Mouse (Mus musculus) liver, embryonic 14.5 days (tissue): ENCODE measurements around the gene Cul4b. TPM values are rescaled to one million over a fixed set of nuclear protein-coding genes. Genes with fewer than 3 reads are reported as not detected.
A peak's percentile ranks its signal among the peaks of the same experiment; 100 is the strongest.

ENCODE experiments used
- ATAC-seq: fragments of 200-750 bp; cut with Nextera tagmentation; 2 replicates; pipeline ENCODE4 v1.8.0; 2017; ENCODE audit warnings: moderate number of reproducible peaks, mild to moderate bottlenecking, moderate library complexity; ENCODE audit not compliant: insufficient read depth
- DNase-seq, 3 experiments: peaks; one replicate each; pipeline ENCODE4 v3.0.0-alpha.2; 2012 to 2013; ENCODE audit warnings: low read depth in 3 of 3, low spot score in 3 of 3
- H3K27ac ChIP-seq: fragments of 300-500 bp; sonication (generic); 2 replicates; pipeline ENCODE4 v1.5.1; 2014; ENCODE audit warnings: moderate library complexity, mild to moderate bottlenecking, control low read depth, inconsistent platforms
- H3K27me3 ChIP-seq: fragments of 300-500 bp; sonication (generic); 2 replicates; pipeline ENCODE4 v1.6.1; 2014; ENCODE audit warnings: mild to moderate bottlenecking, low read length, moderate library complexity; ENCODE audit not compliant: control insufficient read depth, insufficient read depth
- H3K36me3 ChIP-seq: fragments of 300-500 bp; sonication (generic); replicated peaks from 2 replicates; pipeline ENCODE4 v1.6.1; 2014; ENCODE audit warnings: low read depth; ENCODE audit not compliant: control insufficient read depth, insufficient read depth
- H3K4me1 ChIP-seq, 2 experiments: fragments of 200-500 bp in 1 of 2; fragments of 300-500 bp in 1 of 2; sonication (generic) in 1 of 2; replicated peaks; 2 replicates each; pipeline ENCODE4 v1.6.1; 2012 to 2014; ENCODE audit warnings: antibody characterized with exemption in 1 of 2, inconsistent platforms in 1 of 2, low read length in 1 of 2; ENCODE audit not compliant: control insufficient read depth in 2 of 2, insufficient read depth in 2 of 2
- H3K4me2 ChIP-seq: fragments of 300-500 bp; sonication (generic); 2 replicates; pipeline ENCODE4 v1.6.1; 2014; ENCODE audit warnings: low read depth, mild to moderate bottlenecking, control low read depth, moderate library complexity
- H3K4me3 ChIP-seq, 2 experiments: fragments of 200-500 bp in 1 of 2; fragments of 300-500 bp in 1 of 2; sonication (generic) in 1 of 2; 2 replicates each; pipeline ENCODE4 v1.5.1; 2012 to 2014; ENCODE audit warnings: low read depth in 2 of 2, low read length in 2 of 2, mild to moderate bottlenecking in 2 of 2, control low read depth in 1 of 2, inconsistent platforms in 1 of 2, moderate library complexity in 1 of 2; ENCODE audit not compliant: insufficient read depth in 1 of 2
- H3K9ac ChIP-seq: fragments of 300-500 bp; sonication (generic); replicated peaks from 2 replicates; pipeline ENCODE4 v1.6.1; 2014; ENCODE audit warnings: mild to moderate bottlenecking, control low read depth, moderate library complexity
- H3K9me3 ChIP-seq: fragments of 300-500 bp; sonication (generic); 2 replicates; pipeline ENCODE4 v1.6.1; 2016; ENCODE audit warnings: low read length, mixed read lengths; ENCODE audit not compliant: control insufficient read depth
- CTCF ChIP-seq: IDR thresholded peaks from 2 replicates; pipeline ENCODE4 v1.5.1; 2016; ENCODE audit warnings: antibody characterized with exemption, low read depth, control low read depth
- EP300 ChIP-seq: IDR thresholded peaks from 2 replicates; pipeline ENCODE4 v1.6.1; 2016; ENCODE audit warnings: antibody characterized with exemption, low read depth
- WGBS: fragments of 180-500 bp; shearing (Covaris S2); extraction: QIAGEN DNeasy Blood & Tissue Kit; methylation state at CpG from one replicate; pipeline ENCODE4 v1.1.7; 2014; ENCODE audit not compliant: insufficient replicate concordance; 5-methylcytosine and 5-hydroxymethylcytosine counted together
- polyA plus RNA-seq, 2 experiments: library from polyadenylated mRNA; depleted of rRNA in 1 of 2; stranded (reverse) in 1 of 2; unstranded in 1 of 2; fragments of >200 nt; fragmentation: Nextera tagmentation in 1 of 2; extraction: Ambion mirVana in 1 of 2; gene quantifications; 2 replicates each; pipeline versions ENCODE4 v1.2.1 to v1.2.3; 2012 to 2014

Cul4b gene
- polyA plus RNA-seq, 2 experiments, result 7.2 to 12.9 TPM

- ATAC-seq, result peak; percentile 90
- Histone ChIP-seq H3K9ac (peak overlapping the region; percentile 78), H3K27me3 (no peaks in the 10 kb centered on the region), H3K4me1 (peaks cover 0 to 6% of the 10 kb centered on the region in 2 experiments; a peak in 2 of 4 replicates), H3K4me3 (peak overlapping the region; percentile 81 to 93), H3K36me3 (no peaks in the 10 kb centered on the region; the same call in none of the 2 replicates), H3K9me3 (no peaks in the 10 kb centered on the region), H3K27ac (peak overlapping the region; percentile 71), H3K4me2 (peak overlapping the region; percentile 83)
- peak; percentile 56 to 61 (median 59) for DNase-seq
- WGBS, result 9% methylated on average over 49 of the region's 52 CpGs
- TF ChIP-seq CTCF (no peak), EP300 (no peak)
These were observed 11.3 kb downstream of the Cul4b start for GRCm38 (mm10) chrX:38564542-38565175.

- Histone ChIP-seq H3K9ac (peak overlapping the region; percentile 78), H3K9me3 (no peaks in the 10 kb centered on the region), H3K4me2 (peak overlapping the region; percentile 83), H3K4me1 (peaks cover 0 to 6% of the 10 kb centered on the region in 2 experiments; a peak in 2 of 4 replicates), H3K27me3 (no peaks in the 10 kb centered on the region), H3K27ac (peak overlapping the region; percentile 71), H3K4me3 (peak overlapping the region; percentile 81 to 93), H3K36me3 (no peaks in the 10 kb centered on the region; the same call in none of the 2 replicates)
- TF ChIP-seq EP300 (no peak), CTCF (no peak)
- DNase-seq, result no peak
- ATAC-seq, result no peak; the same call in 1 of the 2 replicates
- WGBS, result 11% methylated on average over 16 of the region's 19 CpGs
These were observed 12.0 kb downstream of the Cul4b start for GRCm38 (mm10) chrX:38563941-38564541.

GRCm38 (mm10) chrX:38553255-38553654 is 22.7 kb downstream of the Cul4b start:
- Histone ChIP-seq H3K27ac (no peak overlapping the region), H3K36me3 (peaks cover 6% of the 10 kb centered on the region; the same call in 1 of the 2 replicates), H3K4me2 (no peak overlapping the region), H3K9me3 (no peaks in the 10 kb centered on the region), H3K9ac (no peak overlapping the region), H3K4me1 (no peaks in the 10 kb centered on the region), H3K4me3 (no peak overlapping the region), H3K27me3 (no peaks in the 10 kb centered on the region)
- ATAC-seq (no peak), DNase-seq (no peak)
- TF ChIP-seq CTCF, result no peak
- no peak for TF ChIP-seq EP300

DNA sequence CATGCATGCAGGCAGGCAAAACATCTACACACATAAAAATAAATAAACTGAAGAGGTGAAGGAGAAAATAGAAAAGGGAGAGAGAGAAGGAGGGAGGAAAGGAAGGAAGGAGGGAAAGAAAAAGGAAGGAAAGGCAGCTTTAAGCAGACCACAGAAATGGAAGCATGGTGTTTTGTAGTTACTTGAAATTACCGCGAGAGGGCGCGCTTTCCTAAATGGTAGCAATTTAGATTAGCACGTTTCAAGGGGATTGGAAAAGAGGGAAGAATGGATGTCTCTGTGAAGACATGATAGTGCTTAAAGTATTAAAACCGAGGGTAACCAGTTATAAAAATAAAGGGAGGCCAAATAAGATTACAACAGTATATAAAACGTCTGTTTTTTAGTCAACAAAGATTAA is 61.4 kb downstream of the Cul4b start:
- ATAC-seq, result no peak
- no peak overlapping the region for H3K4me3 ChIP-seq
- no peaks in the 10 kb centered on the region for H3K4me1 ChIP-seq
- TF ChIP-seq CTCF, result peak; percentile 59
- TF ChIP-seq EP300, result no peak
- no peak overlapping the region for H3K4me2 ChIP-seq
- no peak overlapping the region for H3K9ac ChIP-seq
- no peaks in the 10 kb centered on the region for H3K9me3 ChIP-seq
- no peak overlapping the region for H3K27ac ChIP-seq
- peak; percentile 11 to 20 (median 17) for DNase-seq
- WGBS, result 2% methylated on average over 7 of the region's 7 CpGs
- no peaks in the 10 kb centered on the region for H3K27me3 ChIP-seq
- H3K36me3 ChIP-seq, result no peaks in the 10 kb centered on the region

- WGBS, result 78% methylated on average over 10 of the region's 14 CpGs
- TF ChIP-seq CTCF (no peak), EP300 (no peak)
These were observed 71.2 kb downstream of the Cul4b start for GRCm38 (mm10) chrX:38504846-38505245.

More at GRCm38 (mm10) chrX:38504846-38505245, 71.2 kb downstream of the Cul4b start:
- Histone ChIP-seq H3K27me3 (no peaks in the 10 kb centered on the region), H3K36me3 (no peaks in the 10 kb centered on the region), H3K9ac (no peak overlapping the region), H3K4me2 (no peak overlapping the region), H3K4me3 (no peak overlapping the region), H3K9me3 (no peaks in the 10 kb centered on the region), H3K4me1 (no peaks in the 10 kb centered on the region), H3K27ac (no peak overlapping the region)
- ATAC-seq (no peak), DNase-seq (no peak)
